Mouse (Mus musculus): ENCODE data around the gene Dnah8. TPM values are rescaled to one million over a fixed set of nuclear protein-coding genes. Genes with fewer than 3 reads are reported as not detected.

Dnah8 gene
- polyA plus RNA-seq, 1 experiment, result 2.3 TPM

DNA sequence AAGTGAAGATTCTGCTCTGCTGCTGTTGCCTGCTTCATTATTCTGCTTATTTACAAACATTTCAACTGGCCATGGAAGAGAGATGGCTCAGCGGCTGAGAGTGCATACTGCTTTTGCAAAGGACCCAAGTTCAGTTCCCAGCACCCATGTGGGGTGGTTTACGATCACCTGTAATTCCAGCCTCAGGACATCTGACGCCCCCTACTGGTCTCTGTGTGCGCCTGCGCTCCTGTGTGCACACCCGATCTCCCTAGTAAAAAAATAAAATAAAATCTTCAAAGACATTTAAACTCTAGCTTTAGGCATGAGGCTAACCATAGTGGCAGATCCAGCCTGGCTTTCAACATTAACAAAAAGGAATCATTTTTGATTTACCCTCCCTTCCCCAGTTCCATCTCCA, 48.9 kb downstream of the Dnah8 start:
- peak; percentile 18; the same call in 1 of the 2 replicates for TF ChIP-seq CTCF (IDR thresholded peaks at IDR 0.05; ENCODE audit: borderline replicate concordance, extremely low read depth, insufficient read depth, insufficient read length)
- no peak for TF ChIP-seq POLR2A (IDR thresholded peaks at IDR 0.05; ENCODE audit: borderline replicate concordance, extremely low read depth, insufficient read depth, insufficient read length, poor library complexity, severe bottlenecking)
- DNase-seq (ENCODE audit: low read depth), result no peak

DNA sequence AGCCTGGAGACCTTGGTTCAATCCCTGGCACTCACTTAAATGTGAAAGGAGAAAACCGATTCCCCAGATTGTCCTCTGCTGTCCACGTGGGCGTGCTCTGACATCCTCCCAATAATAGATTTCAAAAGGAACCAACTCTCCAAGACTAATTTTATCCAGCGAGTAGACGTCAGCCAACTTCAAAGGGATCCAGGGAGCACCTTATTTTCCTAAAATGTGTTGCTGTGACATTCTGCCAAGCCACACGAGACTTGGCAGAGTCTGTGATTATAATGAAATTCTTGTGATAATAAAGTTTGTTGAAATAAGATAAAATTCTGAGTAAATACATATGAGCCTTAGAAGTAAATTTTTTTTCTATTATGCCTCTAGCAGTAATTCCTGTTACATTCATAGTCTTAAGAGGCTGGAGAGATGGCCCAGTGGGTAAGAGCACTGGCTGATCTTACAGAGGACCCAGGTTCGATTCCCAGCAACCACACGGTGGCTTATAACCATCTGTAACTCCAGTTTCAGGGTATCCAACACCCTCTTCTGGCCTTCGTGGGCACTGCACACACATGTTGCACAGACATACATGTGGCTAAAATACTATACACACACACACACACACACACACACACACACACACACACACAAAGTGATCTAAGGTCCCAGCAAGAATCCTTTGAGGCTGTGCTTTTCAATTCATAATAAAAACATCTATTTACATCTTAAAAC, 51.0 kb downstream of the Dnah8 start:
- TF ChIP-seq CTCF (IDR thresholded peaks at IDR 0.05; ENCODE audit: borderline replicate concordance, extremely low read depth, insufficient read depth, insufficient read length) (no peak), POLR2A (IDR thresholded peaks at IDR 0.05; ENCODE audit: borderline replicate concordance, extremely low read depth, insufficient read depth, insufficient read length, poor library complexity, severe bottlenecking) (no peak)
- DNase-seq (ENCODE audit: low read depth), result no peak

DNA sequence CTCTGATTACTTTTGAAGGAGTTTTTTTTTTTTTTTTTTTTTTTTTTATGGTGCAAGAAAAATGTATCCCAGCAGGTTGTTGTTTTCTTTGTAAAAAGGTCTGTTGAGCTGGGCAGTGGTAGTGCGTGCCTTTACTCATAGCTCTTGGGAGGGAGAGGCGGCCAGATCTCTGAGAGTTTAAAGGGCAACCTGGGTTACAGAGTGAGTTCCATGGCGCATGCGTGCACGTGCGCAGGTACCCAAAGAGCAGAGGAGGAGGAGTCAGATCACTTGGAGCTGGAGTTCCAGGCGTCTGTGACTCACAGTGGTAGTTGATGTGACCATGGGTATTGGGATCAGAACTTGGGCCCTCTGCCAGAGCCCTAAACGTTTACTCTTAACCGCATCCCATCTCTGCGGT, 54.4 kb downstream of the Dnah8 start:
- DNase-seq (ENCODE audit: low read depth), result no peak
- no peak for TF ChIP-seq CTCF (IDR thresholded peaks at IDR 0.05; ENCODE audit: borderline replicate concordance, extremely low read depth, insufficient read depth, insufficient read length)
- no peak for TF ChIP-seq POLR2A (IDR thresholded peaks at IDR 0.05; ENCODE audit: borderline replicate concordance, extremely low read depth, insufficient read depth, insufficient read length, poor library complexity, severe bottlenecking)

DNA sequence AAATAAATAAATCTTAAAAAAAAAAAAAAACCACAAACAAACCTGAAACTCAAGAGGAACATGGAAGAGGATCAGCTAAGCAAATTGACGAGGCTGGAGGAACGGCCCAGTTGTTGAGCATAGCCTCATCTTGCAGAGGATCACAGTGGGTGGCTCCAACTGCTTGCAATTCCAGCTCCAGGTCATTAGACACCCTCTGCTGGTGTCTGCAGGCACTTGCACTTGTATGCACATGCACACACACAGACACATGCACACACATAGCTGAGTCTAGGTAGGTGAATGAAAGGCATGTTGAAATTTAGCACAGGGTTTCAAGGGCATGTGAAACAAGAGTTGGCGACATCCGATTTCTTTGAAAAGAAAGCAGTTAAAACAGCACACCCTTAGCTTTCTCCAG, 55.5 kb downstream of the Dnah8 start:
- TF ChIP-seq POLR2A (IDR thresholded peaks at IDR 0.05; ENCODE audit: borderline replicate concordance, extremely low read depth, insufficient read depth, insufficient read length, poor library complexity, severe bottlenecking) (no peak), CTCF (IDR thresholded peaks at IDR 0.05; ENCODE audit: borderline replicate concordance, extremely low read depth, insufficient read depth, insufficient read length) (no peak)
- DNase-seq (ENCODE audit: low read depth), result no peak

DNA sequence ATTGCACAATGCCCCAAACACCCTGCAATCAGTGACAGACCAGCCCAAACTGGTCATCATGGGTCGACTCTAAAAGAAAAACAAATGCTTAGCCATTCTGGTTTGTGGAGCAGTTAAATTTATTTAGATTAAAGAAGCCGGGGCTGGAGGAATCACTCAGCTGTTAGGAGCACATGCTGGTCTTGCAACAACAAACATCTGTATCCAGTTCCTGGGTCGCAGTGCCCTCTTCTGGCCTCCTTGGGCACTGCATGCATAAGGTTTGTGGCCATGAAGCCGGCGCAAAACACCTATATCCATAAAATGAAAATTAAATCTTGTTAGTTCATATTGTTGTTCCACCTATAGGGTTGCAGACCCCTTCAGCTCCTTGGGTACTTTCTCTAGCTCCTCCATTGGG, 57.5 kb downstream of the Dnah8 start:
- peak; percentile 38 for DNase-seq (ENCODE audit: low read depth)
- TF ChIP-seq CTCF (IDR thresholded peaks at IDR 0.05; ENCODE audit: borderline replicate concordance, extremely low read depth, insufficient read depth, insufficient read length) (peak; percentile 73), POLR2A (IDR thresholded peaks at IDR 0.05; ENCODE audit: borderline replicate concordance, extremely low read depth, insufficient read depth, insufficient read length, poor library complexity, severe bottlenecking) (no peak)

DNA sequence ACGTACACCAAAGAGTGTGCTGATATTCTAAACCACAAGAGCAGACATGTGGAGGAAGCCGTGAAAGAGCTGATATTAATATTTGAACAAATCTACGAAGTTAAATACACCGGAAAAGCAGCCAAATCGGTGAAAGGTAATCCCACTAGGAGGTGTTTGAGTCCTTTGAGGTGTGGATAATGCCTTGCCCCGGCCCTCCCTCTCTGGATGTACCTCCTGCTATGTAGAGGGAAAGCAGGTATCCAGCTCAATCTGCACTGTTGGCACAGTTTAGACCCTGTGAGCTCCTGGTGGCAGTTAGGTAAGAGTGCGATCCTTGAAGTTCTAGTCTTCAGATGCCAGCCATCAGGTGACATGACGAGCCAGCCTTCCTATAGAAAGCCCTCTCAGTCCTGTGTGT, 66.0 kb downstream of the Dnah8 start:
- no peak for TF ChIP-seq CTCF (IDR thresholded peaks at IDR 0.05; ENCODE audit: borderline replicate concordance, extremely low read depth, insufficient read depth, insufficient read length)
- no peak for TF ChIP-seq POLR2A (IDR thresholded peaks at IDR 0.05; ENCODE audit: borderline replicate concordance, extremely low read depth, insufficient read depth, insufficient read length, poor library complexity, severe bottlenecking)
- no peak for DNase-seq (ENCODE audit: low read depth)

DNA sequence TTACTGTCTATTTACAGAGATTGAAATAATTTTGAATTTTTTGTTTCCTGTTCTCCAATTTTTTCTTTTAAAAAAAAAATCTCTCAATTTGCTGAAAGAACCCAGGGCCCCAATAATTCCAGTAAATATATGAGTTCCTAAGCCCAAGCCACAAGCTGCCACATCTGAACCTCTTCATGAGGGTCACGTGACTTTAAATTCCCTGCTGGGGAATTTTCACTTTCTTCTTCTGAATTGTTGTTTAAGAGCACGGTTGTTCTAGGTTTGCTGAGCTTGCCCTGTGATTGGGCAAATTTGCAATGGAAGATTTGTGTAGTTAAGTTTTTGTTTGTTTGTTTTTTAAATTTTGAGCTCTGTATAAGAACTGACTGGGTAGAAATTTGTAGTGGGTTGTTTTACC, 67.3 kb downstream of the Dnah8 start:
- DNase-seq (ENCODE audit: low read depth), result no peak
- no peak for TF ChIP-seq POLR2A (IDR thresholded peaks at IDR 0.05; ENCODE audit: borderline replicate concordance, extremely low read depth, insufficient read depth, insufficient read length, poor library complexity, severe bottlenecking)
- no peak for TF ChIP-seq CTCF (IDR thresholded peaks at IDR 0.05; ENCODE audit: borderline replicate concordance, extremely low read depth, insufficient read depth, insufficient read length)

DNA sequence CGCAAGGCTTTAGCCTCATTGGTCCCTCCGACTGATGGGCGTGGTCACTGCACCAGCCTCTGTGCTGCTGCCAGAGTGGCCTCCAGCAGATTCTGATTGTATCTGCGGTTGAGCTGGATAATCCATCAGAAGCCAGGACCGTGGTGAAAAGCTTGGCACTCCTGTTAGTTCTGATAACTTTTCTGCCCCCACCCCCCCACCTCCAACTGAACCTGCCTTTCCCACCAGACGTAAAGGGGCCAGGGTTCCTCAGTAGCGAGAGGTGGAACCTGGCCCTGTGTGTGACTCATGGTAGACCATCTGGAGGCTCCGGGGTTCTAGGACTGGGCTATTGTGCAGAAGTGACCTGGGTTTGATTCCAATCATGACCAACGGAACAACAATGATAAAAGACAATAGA, 70.1 kb downstream of the Dnah8 start:
- TF ChIP-seq POLR2A (IDR thresholded peaks at IDR 0.05; ENCODE audit: borderline replicate concordance, extremely low read depth, insufficient read depth, insufficient read length, poor library complexity, severe bottlenecking) (no peak), CTCF (IDR thresholded peaks at IDR 0.05; ENCODE audit: borderline replicate concordance, extremely low read depth, insufficient read depth, insufficient read length) (no peak)
- DNase-seq (ENCODE audit: low read depth), result no peak

DNA sequence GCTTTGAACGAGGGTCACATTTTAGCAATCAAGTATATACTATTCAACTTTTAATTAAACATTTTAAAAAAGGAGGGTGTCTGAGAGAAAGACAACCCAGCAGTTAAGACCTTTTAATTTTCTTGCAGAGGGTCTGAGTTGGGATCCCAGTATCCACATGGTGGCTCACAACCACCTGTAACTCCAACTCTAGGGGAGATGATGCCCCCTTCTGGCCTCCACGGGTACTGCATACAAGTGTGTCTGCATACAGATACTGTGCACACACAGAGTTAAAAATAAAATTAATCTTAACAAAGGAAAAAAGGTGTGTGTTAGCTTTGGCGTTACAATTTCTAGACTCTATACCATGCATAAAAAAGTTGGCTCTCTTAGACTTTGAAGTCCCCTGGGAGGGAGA, 90.6 kb downstream of the Dnah8 start:
- no peak for DNase-seq (ENCODE audit: low read depth)
- TF ChIP-seq CTCF (IDR thresholded peaks at IDR 0.05; ENCODE audit: borderline replicate concordance, extremely low read depth, insufficient read depth, insufficient read length) (peak; percentile 43; the same call in 1 of the 2 replicates), POLR2A (IDR thresholded peaks at IDR 0.05; ENCODE audit: borderline replicate concordance, extremely low read depth, insufficient read depth, insufficient read length, poor library complexity, severe bottlenecking) (no peak)

DNA sequence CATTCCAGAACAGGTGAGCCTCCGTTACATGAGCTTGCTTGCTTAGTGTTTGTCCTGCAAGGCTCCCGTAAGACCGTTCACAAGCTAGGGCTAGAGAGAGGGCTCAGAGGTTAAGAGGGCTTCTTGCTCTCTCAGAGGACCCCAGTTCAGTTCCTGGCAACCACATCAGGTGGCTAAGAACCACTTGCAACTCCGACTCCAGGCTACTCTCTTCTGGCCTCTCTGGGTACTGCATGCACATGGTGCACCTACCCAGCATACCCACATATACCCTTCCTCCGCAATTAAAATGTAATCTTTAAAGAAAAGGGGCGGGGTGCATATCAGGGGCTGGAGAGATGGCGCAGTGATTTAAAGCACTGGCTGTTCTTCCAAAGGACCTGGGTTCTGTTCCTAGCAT, 94.0 kb downstream of the Dnah8 start:
- DNase-seq (ENCODE audit: low read depth), result no peak

DNA sequence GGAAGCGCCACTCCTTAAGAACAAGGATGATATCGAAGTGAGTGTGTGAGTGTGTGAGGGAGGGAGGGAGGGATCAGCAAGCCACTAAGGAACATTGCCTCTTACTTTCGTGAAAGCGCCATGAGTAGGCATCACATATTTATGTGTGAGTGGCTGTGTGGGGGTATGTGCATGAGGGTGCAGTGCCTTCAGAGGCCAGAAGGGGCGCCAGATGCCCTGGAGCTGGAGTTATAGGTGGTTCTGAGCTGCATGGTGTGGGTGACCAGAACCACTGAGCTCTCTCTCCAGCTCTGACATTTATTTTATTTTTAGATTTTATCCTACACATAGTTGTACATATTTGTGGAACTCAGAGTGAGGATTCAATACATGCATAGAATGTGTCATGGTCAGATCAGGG, 94.9 kb downstream of the Dnah8 start:
- TF ChIP-seq CTCF (IDR thresholded peaks at IDR 0.05; ENCODE audit: borderline replicate concordance, extremely low read depth, insufficient read depth, insufficient read length) (0 out of 2 replicates have a peak, but pooled peaks have one; percentile 28), POLR2A (IDR thresholded peaks at IDR 0.05; ENCODE audit: borderline replicate concordance, extremely low read depth, insufficient read depth, insufficient read length, poor library complexity, severe bottlenecking) (no peak)
- DNase-seq (ENCODE audit: low read depth), result no peak

More for the DNA sequence above, 94.0 kb downstream of the Dnah8 start:
- TF ChIP-seq CTCF (IDR thresholded peaks at IDR 0.05; ENCODE audit: borderline replicate concordance, extremely low read depth, insufficient read depth, insufficient read length) (no peak), POLR2A (IDR thresholded peaks at IDR 0.05; ENCODE audit: borderline replicate concordance, extremely low read depth, insufficient read depth, insufficient read length, poor library complexity, severe bottlenecking) (no peak)

DNA sequence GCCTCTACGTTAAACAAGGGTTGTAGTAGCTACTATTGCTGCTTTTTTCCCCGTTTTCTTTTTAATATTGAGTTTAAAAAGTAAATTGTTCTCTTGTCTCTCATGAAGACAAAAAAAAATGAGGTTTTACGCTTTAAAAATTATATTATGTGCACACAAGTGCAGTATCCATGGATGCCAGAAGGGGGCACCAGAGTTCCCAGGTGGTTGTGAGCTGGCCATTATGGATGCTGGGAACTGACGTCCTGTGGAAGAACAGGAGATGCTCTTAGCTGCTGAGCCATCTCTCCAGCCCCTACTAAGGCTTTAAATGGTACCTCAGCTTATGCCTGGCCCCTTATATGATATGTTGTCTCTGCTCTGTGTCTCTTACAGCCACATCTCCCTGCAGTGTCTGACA, 103.6 kb downstream of the Dnah8 start:
- TF ChIP-seq POLR2A (IDR thresholded peaks at IDR 0.05; ENCODE audit: borderline replicate concordance, extremely low read depth, insufficient read depth, insufficient read length, poor library complexity, severe bottlenecking) (no peak), CTCF (IDR thresholded peaks at IDR 0.05; ENCODE audit: borderline replicate concordance, extremely low read depth, insufficient read depth, insufficient read length) (peak; percentile 45; the same call in 1 of the 2 replicates)
- no peak for DNase-seq (ENCODE audit: low read depth)
